Mouse (Mus musculus) neural tube, embryonic 11.5 days (tissue): ENCODE results near the gene Hist1h3e. TPM values are rescaled to one million over a fixed set of nuclear protein-coding genes. Genes with fewer than 3 reads are reported as not detected.
A peak's percentile ranks its signal among the peaks of the same experiment; 100 is the strongest.

ENCODE experiments used
- ATAC-seq: fragments of 200-750 bp; cut with Nextera tagmentation; 2 replicates; pipeline ENCODE4 v1.8.0; 2017; ENCODE audit warnings: moderate number of reproducible peaks, mild to moderate bottlenecking, moderate TSS enrichment, moderate library complexity; ENCODE audit not compliant: insufficient read depth, low FRiP score, low TSS enrichment
- DNase-seq: peaks from one replicate; pipeline ENCODE4 v3.0.0-alpha.2; 2015; ENCODE audit warnings: low spot score
- H3K27ac ChIP-seq: fragments of 300-500 bp; sonication (generic); 2 replicates; pipeline ENCODE4 v1.5.1; 2014; ENCODE audit warnings: low read depth, mild to moderate bottlenecking, low read length
- H3K27me3 ChIP-seq: fragments of 300-500 bp; sonication (generic); 2 replicates; pipeline ENCODE4 v1.6.1; 2014; ENCODE audit warnings: mild to moderate bottlenecking, low read length, mixed read lengths; ENCODE audit not compliant: control insufficient read depth, insufficient read depth
- H3K36me3 ChIP-seq: fragments of 300-500 bp; sonication (generic); 2 replicates; pipeline ENCODE4 v1.6.1; 2014; ENCODE audit warnings: mild to moderate bottlenecking, low read length, moderate library complexity, mixed read lengths; ENCODE audit not compliant: control insufficient read depth, insufficient read depth
- H3K4me1 ChIP-seq: fragments of 300-500 bp; sonication (generic); 2 replicates; pipeline ENCODE4 v1.6.1; 2014; ENCODE audit warnings: low read length, mixed read lengths; ENCODE audit not compliant: control insufficient read depth, insufficient read depth
- H3K4me2 ChIP-seq: fragments of 300-500 bp; sonication (generic); 2 replicates; pipeline ENCODE4 v1.6.1; 2014; ENCODE audit warnings: low read depth, mild to moderate bottlenecking, moderate library complexity
- H3K4me3 ChIP-seq: fragments of 300-500 bp; sonication (generic); 2 replicates; pipeline ENCODE4 v1.5.1; 2014; ENCODE audit warnings: low read depth, low read length
- H3K9ac ChIP-seq: fragments of 300-500 bp; sonication (generic); 2 replicates; pipeline ENCODE4 v1.6.1; 2014; ENCODE audit warnings: mild to moderate bottlenecking, low read length
- H3K9me3 ChIP-seq: fragments of 300-500 bp; sonication (generic); 2 replicates; pipeline ENCODE4 v1.6.1; 2016; ENCODE audit warnings: low read length; ENCODE audit not compliant: control insufficient read depth
- WGBS: fragments of 180-500 bp; shearing (Covaris S2); extraction: QIAGEN DNeasy Blood & Tissue Kit; methylation state at CpG from one replicate; pipeline ENCODE4 v1.1.7; 2014; 5-methylcytosine and 5-hydroxymethylcytosine counted together
- polyA plus RNA-seq: library from polyadenylated mRNA; unstranded; fragments of >200 nt; fragmentation: Nextera tagmentation; extraction: Ambion mirVana; gene quantifications from 2 replicates; pipeline ENCODE4 v1.2.1, GENCODE M21; 2014

The Hist1h3e gene
- polyA plus RNA-seq, 1 experiment from 2014 or later = 6.4 TPM

- peak; percentile 80 for DNase-seq
- no peak overlapping the region for H3K4me3 ChIP-seq
- no peak overlapping the region for H3K27ac ChIP-seq
- no peak overlapping the region for H3K9ac ChIP-seq
- no peaks in the 10 kb centered on the region for H3K9me3 ChIP-seq
- under 1% methylated on average over 14 of the region's 14 CpGs for WGBS
- no peaks in the 10 kb centered on the region for H3K36me3 ChIP-seq
- H3K4me2 ChIP-seq = no peak overlapping the region
- H3K4me1 ChIP-seq = no peaks in the 10 kb centered on the region
- H3K27me3 ChIP-seq = no peaks in the 10 kb centered on the region
- no peak for ATAC-seq
Observed at GRCm38 (mm10) chr13:23521703-23522102, 40.5 kb downstream of the Hist1h3e start.

DNA sequence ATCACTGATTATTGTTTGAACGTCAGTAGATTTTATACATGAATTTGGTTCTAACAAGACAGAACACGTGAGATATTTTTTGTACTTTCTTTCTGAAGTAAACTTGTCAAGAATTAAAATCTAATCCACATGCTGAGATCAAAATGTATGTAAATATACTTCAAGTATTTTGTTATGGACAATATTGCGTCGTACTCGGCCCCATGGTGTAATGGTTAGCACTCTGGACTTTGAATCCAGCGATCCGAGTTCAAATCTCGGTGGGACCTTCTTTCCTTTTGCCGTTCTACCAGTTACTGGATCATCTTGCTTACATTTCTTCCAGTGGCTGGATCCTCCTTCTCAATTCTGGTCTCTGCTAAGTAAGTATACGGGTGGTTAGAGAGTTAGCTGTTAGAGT lies 42.8 kb downstream of the Hist1h3e start:
- Histone ChIP-seq H3K4me1 (no peaks in the 10 kb centered on the region), H3K27me3 (no peaks in the 10 kb centered on the region), H3K36me3 (no peaks in the 10 kb centered on the region), H3K4me2 (peak overlapping the region; percentile 51), H3K27ac (no peak overlapping the region), H3K4me3 (peak overlapping the region; percentile 45), H3K9me3 (no peaks in the 10 kb centered on the region), H3K9ac (no peak overlapping the region)
- WGBS = 2% methylated on average over 10 of the region's 10 CpGs
- DNase-seq = peak; percentile 80
- ATAC-seq = peak; percentile 54; the same call in 1 of the 2 replicates

- Histone ChIP-seq H3K9me3 (no peaks in the 10 kb centered on the region), H3K36me3 (no peaks in the 10 kb centered on the region), H3K27ac (no peak overlapping the region), H3K4me3 (peak overlapping the region; percentile 45), H3K4me2 (peak overlapping the region; percentile 51), H3K9ac (no peak overlapping the region), H3K4me1 (no peaks in the 10 kb centered on the region), H3K27me3 (no peaks in the 10 kb centered on the region)
- under 1% methylated on average over 6 of the region's 6 CpGs for WGBS
- DNase-seq = peak; percentile 80
- ATAC-seq = peak; percentile 45; the same call in 1 of the 2 replicates
Observed at GRCm38 (mm10) chr13:23518885-23519284, 43.3 kb downstream of the Hist1h3e start.

DNA sequence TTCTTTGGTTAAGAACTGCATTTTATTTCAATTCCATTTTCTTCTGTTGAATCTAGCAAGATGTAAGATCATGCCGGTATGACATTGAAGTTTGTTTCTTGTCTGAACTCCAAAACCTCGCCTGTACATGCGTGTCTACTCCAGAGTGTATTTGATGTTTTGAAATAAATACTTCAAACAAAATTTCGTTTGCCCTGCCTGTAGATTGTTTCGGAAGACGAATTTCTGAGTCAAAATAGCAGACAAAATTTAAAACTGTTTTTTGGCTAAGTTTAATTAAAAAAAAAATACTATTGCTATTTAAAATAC lies 43.9 kb downstream of the Hist1h3e start:
- H3K4me1 ChIP-seq = no peaks in the 10 kb centered on the region
- H3K9me3 ChIP-seq = no peaks in the 10 kb centered on the region
- H3K27ac ChIP-seq = no peak overlapping the region
- H3K27me3 ChIP-seq = no peaks in the 10 kb centered on the region
- no peak overlapping the region for H3K9ac ChIP-seq
- DNase-seq (no peak), ATAC-seq (no peak)
- 1% methylated on average over 6 of the region's 6 CpGs for WGBS
- peak overlapping the region; percentile 84 for H3K4me2 ChIP-seq
- H3K4me3 ChIP-seq = peak overlapping the region; percentile 45
- H3K36me3 ChIP-seq = no peaks in the 10 kb centered on the region

DNA sequence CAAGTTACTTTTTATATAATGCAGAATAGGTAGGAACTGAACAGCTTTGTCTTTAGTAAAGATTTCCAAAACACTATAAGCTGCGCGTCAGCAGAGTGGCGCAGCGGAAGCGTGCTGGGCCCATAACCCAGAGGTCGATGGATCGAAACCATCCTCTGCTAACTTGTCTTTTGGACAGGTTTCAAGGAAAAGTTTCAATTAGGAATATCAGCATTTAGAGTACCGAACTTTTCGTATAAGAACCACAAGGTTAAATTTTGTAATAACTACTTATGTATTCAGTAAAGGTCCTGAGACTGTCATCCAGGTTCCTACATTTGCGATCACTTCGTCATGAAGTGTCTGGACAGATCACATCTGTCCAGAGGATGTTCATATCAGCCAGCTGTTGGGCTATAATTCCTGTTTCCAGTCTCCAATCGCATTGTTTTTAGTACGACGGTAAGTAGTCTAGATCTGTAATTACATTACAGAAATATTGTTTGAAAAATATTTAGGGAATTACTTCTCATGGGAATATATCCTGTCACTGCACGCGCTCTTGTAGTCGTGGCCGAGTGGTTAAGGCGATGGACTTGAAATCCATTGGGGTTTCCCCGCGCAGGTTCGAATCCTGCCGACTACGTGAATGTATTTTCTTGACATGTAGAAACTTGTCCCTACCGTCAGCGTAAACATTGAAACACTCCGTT lies 44.4 kb downstream of the Hist1h3e start:
- Histone ChIP-seq H3K9me3 (no peaks in the 10 kb centered on the region), H3K9ac (no peak overlapping the region), H3K4me1 (no peaks in the 10 kb centered on the region), H3K36me3 (no peaks in the 10 kb centered on the region), H3K27me3 (no peaks in the 10 kb centered on the region), H3K4me3 (peak overlapping the region; percentile 45), H3K27ac (no peak overlapping the region), H3K4me2 (peak overlapping the region; percentile 84)
- ATAC-seq (peak; percentile 81), DNase-seq (peak; percentile 88)
- WGBS = under 1% methylated on average over 27 of the region's 27 CpGs

DNA sequence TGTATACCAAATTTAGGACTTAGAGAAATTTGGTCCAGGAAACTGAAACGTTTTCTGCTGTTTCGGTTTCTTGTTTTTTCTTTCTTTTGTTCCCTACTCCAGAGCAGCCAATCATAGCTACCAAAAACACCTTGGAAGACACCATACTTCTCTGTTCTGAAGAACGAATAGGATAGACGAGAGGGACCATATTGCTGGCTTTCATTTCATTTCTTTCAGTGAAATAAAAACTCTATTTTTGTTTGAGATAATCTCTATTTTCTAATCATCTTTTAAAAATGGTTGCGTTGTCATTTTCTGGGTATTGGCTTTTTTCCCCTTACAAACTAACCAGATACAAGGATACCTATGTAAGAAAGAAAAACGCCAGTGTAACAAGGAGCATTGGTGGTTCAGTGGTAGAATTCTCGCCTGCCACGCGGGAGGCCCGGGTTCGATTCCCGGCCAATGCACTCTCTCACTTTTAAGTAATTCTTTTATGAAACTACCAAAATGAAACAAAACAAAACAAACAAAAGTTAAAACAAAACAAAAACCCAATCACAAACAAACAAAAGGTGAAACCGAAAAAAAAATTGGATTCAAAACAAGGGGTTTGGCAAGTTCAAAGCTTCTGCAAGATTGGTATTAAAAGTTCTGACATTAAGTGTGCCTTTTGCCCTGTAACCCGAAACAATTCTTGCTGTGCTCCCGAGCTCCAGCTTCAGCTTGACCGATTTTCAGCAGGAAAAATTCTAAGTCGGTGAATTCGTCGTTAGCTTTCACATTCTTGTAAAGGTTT lies 45.2 kb downstream of the Hist1h3e start:
- under 1% methylated on average over 19 of the region's 19 CpGs for WGBS
- DNase-seq (peak; percentile 76), ATAC-seq (peak; percentile 67)
- H3K4me3 ChIP-seq = peak overlapping the region; percentile 45
- H3K27ac ChIP-seq = no peak overlapping the region
- H3K4me1 ChIP-seq = no peaks in the 10 kb centered on the region
- H3K4me2 ChIP-seq = peak overlapping the region; percentile 84
- peak overlapping the region; percentile 3; the same call in 1 of the 2 replicates for H3K9ac ChIP-seq
- no peaks in the 10 kb centered on the region for H3K36me3 ChIP-seq
- no peaks in the 10 kb centered on the region for H3K9me3 ChIP-seq
- H3K27me3 ChIP-seq = no peaks in the 10 kb centered on the region

DNA sequence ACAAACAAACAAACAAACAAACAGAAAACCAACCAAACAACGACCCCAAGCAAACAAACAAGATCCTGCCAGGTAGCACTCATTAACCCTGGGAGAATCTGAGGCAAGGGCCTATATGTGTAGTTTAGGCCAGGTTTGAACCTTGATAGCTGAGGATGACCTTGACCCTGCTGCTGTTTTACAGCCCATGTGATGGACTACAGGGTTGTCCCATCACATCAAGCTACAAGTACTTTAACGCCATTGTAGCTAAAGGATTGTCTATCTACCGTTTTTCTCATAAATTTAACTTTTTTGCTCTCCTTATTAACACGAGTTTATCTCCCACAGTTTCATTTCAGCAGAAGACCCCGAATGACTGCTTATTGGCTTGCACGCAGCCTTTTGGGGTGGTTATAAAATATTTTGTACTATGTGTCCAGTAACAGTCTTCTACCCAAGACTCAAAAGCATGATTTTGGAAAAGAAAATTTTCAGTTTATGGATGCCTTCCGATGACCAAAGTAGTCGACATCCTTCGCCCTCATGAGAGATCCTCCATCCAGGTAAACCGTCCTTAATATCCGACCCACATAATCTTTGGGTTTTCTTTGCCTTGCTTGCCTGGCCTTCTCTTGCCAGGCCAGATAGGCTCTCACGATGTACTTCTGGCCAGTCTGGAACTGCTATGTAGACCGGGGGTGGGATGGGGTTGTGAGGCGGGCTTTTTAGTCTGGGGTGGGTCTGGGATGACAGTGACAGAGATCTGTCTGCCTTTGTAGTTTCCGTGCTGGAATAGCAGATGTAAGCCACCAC lies 46.1 kb downstream of the Hist1h3e start:
- DNase-seq (peak; percentile 30), ATAC-seq (no peak)
- H3K4me3 ChIP-seq = peak overlapping the region; percentile 45
- H3K27me3 ChIP-seq = no peaks in the 10 kb centered on the region
- H3K27ac ChIP-seq = no peak overlapping the region
- H3K9me3 ChIP-seq = no peaks in the 10 kb centered on the region
- H3K36me3 ChIP-seq = no peaks in the 10 kb centered on the region
- H3K9ac ChIP-seq = no peak overlapping the region
- 53% methylated on average over 15 of the region's 15 CpGs for WGBS
- peak overlapping the region; percentile 36 for H3K4me2 ChIP-seq
- H3K4me1 ChIP-seq = no peaks in the 10 kb centered on the region

- H3K9ac ChIP-seq = no peak overlapping the region
- H3K27ac ChIP-seq = no peak overlapping the region
- no peaks in the 10 kb centered on the region for H3K4me1 ChIP-seq
- DNase-seq = peak; percentile 11
- H3K27me3 ChIP-seq = no peaks in the 10 kb centered on the region
- 80% methylated on average over 5 of the region's 5 CpGs for WGBS
- no peak overlapping the region for H3K4me2 ChIP-seq
- no peak overlapping the region for H3K4me3 ChIP-seq
- no peaks in the 10 kb centered on the region for H3K36me3 ChIP-seq
- ATAC-seq = no peak
- H3K9me3 ChIP-seq = no peaks in the 10 kb centered on the region
Observed at GRCm38 (mm10) chr13:23515281-23515680, 46.9 kb downstream of the Hist1h3e start.
